Mouse (Mus musculus): ENCODE results near the gene Bcas3. TPM values are rescaled to one million over a fixed set of nuclear protein-coding genes. Genes with fewer than 3 reads are reported as not detected.
A peak's percentile ranks its signal among the peaks of the same experiment; 100 is the strongest.

The Bcas3 gene
- total and polyA plus RNA-seq, 3 experiments = 20.1 to 61.0 (median 41.3) TPM

GRCm38 (mm10) chr11:85627405-85627804 is 274.4 kb downstream of the Bcas3 start:
- peaks cover 13% of the 10 kb centered on the region for H3K4me1 ChIP-seq (ENCODE audit: insufficient read depth, low read depth, low read length)
- no peak for DNase-seq (ENCODE audit: low spot score)
- H3K27me3 ChIP-seq (ENCODE audit: insufficient read depth, low read length) = peaks cover 18% of the 10 kb centered on the region
- no peaks in the 10 kb centered on the region for H3K9me3 ChIP-seq (replicated peaks)
- no peaks in the 10 kb centered on the region for H3K36me3 ChIP-seq (replicated peaks)
- H3K4me3 ChIP-seq (ENCODE audit: low read depth, low read length) = no peak overlapping the region
- ATAC-seq (ENCODE audit: extremely low read depth, insufficient number of reproducible peaks, low FRiP score, poor library complexity, severe bottlenecking) = no peak
- TF ChIP-seq CTCF (IDR thresholded peaks at IDR 0.05; ENCODE audit: low read depth, low read length) (no peak), TAL1 (conservative IDR thresholded peaks at IDR 0.05; ENCODE audit: low read depth, low read length) (no peak), GATA2 (IDR thresholded peaks at IDR 0.05; ENCODE audit: borderline replicate concordance, low read depth, low read length) (no peak), POLR2AphosphoS5 (IDR thresholded peaks at IDR 0.05; ENCODE audit: insufficient replicate concordance, low read depth, low read length) (no peak), GATA1 (IDR thresholded peaks at IDR 0.05; ENCODE audit: borderline replicate concordance, low read length) (no peak)

- no peaks in the 10 kb centered on the region for H3K9me3 ChIP-seq (replicated peaks)
- H3K27me3 ChIP-seq (ENCODE audit: insufficient read depth, low read length) = peaks cover 15% of the 10 kb centered on the region
- no peaks in the 10 kb centered on the region for H3K36me3 ChIP-seq (replicated peaks)
- no peak for TF ChIP-seq GATA1 (IDR thresholded peaks at IDR 0.05; ENCODE audit: borderline replicate concordance, low read length)
- TF ChIP-seq TAL1 (conservative IDR thresholded peaks at IDR 0.05; ENCODE audit: low read depth, low read length) = 0 out of 2 replicates have a peak, but pooled peaks have one; percentile 17
- ATAC-seq (ENCODE audit: extremely low read depth, insufficient number of reproducible peaks, low FRiP score, poor library complexity, severe bottlenecking) = peak; percentile 8; the same call in 1 of the 2 replicates
- DNase-seq (ENCODE audit: low spot score) = no peak
- H3K4me3 ChIP-seq (ENCODE audit: low read depth, low read length) = no peak overlapping the region; the same call in 1 of the 2 replicates
- H3K4me1 ChIP-seq (ENCODE audit: insufficient read depth, low read depth, low read length) = peaks cover 13% of the 10 kb centered on the region
These were observed 275.5 kb downstream of the Bcas3 start for GRCm38 (mm10) chr11:85628303-85629063.

DNA sequence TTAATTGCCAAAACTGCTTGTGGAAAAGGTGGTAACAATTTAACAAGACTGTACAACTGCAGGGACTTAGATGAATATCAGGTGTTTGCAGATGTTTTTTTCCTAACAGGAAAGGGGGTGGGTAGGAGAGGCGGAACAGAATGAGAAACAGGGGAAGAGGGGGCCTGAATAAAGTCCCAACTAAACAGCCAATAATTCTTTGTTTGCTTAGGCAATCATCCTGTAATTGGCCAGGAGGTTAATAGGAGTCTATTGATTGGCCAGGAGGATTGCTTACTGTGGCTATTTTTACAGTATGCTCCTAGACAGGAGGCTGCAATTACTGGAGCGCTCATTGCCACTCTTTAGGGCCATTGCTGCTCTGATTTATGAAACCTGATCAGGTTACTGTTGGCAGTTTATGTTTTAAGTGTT is 279.6 kb downstream of the Bcas3 start:
- Histone ChIP-seq H3K4me1 (ENCODE audit: insufficient read depth, low read depth, low read length) (peaks cover 10% of the 10 kb centered on the region), H3K4me3 (ENCODE audit: low read depth, low read length) (no peak overlapping the region), H3K36me3 (replicated peaks) (no peaks in the 10 kb centered on the region), H3K9me3 (replicated peaks) (no peaks in the 10 kb centered on the region), H3K27me3 (ENCODE audit: insufficient read depth, low read length) (peaks cover 8% of the 10 kb centered on the region)
- DNase-seq (ENCODE audit: low spot score) (no peak), ATAC-seq (ENCODE audit: extremely low read depth, insufficient number of reproducible peaks, low FRiP score, poor library complexity, severe bottlenecking) (no peak)
- TF ChIP-seq GATA2 (IDR thresholded peaks at IDR 0.05; ENCODE audit: borderline replicate concordance, low read depth, low read length) (no peak), TAL1 (conservative IDR thresholded peaks at IDR 0.05; ENCODE audit: low read depth, low read length) (no peak), CTCF (IDR thresholded peaks at IDR 0.05; ENCODE audit: low read depth, low read length) (no peak), GATA1 (IDR thresholded peaks at IDR 0.05; ENCODE audit: borderline replicate concordance, low read length) (no peak), POLR2AphosphoS5 (IDR thresholded peaks at IDR 0.05; ENCODE audit: insufficient replicate concordance, low read depth, low read length) (no peak)

DNA sequence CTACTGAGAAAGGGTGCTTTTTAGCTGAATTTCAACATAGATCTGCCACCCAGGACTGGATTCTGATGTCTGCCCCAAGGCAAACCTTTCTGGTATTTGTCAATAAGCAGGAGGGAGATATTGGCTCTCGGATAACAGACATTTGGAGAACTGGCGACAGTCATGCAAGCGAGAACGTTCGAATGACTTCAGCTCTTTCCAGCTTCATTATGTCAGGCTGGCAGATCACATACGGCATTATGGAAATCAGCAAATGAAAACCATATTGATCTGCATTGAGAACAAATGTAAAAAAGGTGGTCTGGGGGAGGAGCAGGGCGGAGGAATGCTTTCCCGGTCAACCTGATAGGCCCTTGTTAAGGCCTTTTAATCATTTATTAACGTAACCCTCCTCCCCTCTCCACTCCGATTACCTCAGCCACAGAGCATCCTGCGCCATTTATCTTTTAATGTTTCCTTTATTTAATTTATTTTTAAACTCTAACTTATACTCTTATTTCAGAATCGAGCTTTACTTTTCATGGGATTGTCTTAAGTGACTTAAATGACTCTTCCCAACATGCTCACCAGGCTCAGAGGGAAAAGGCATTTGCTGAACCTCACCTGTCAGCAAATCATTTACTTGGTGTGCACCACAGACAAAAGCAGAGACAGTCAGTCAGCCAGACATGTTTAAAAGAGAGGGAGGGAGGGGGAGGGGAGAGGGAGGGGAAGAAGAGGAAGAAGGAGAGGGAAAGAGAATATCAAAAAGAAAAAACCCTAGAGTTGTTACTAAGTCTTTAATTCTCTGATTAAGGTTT is 285.9 kb downstream of the Bcas3 start:
- H3K4me1 ChIP-seq (ENCODE audit: insufficient read depth, low read depth, low read length) = peaks cover 7% of the 10 kb centered on the region
- no peak overlapping the region for H3K4me3 ChIP-seq (ENCODE audit: low read depth, low read length)
- H3K9me3 ChIP-seq (replicated peaks) = no peaks in the 10 kb centered on the region
- peaks cover 3% of the 10 kb centered on the region; the same call in 1 of the 2 replicates for H3K27me3 ChIP-seq (ENCODE audit: insufficient read depth, low read length)
- TF ChIP-seq GATA1 (IDR thresholded peaks at IDR 0.05; ENCODE audit: borderline replicate concordance, low read length) = no peak
- no peak for DNase-seq (ENCODE audit: low spot score)
- H3K36me3 ChIP-seq (replicated peaks) = no peaks in the 10 kb centered on the region
- ATAC-seq (ENCODE audit: extremely low read depth, insufficient number of reproducible peaks, low FRiP score, poor library complexity, severe bottlenecking) = no peak

- Histone ChIP-seq H3K9me3 (replicated peaks) (no peaks in the 10 kb centered on the region), H3K27me3 (ENCODE audit: insufficient read depth, low read length) (peaks cover 3% of the 10 kb centered on the region; the same call in 1 of the 2 replicates), H3K36me3 (replicated peaks) (no peaks in the 10 kb centered on the region), H3K4me3 (ENCODE audit: low read depth, low read length) (no peak overlapping the region), H3K4me1 (ENCODE audit: insufficient read depth, low read depth, low read length) (peaks cover 16% of the 10 kb centered on the region)
- no peak for DNase-seq (ENCODE audit: low spot score)
- ATAC-seq (ENCODE audit: extremely low read depth, insufficient number of reproducible peaks, low FRiP score, poor library complexity, severe bottlenecking) = no peak
- TF ChIP-seq TAL1 (conservative IDR thresholded peaks at IDR 0.05; ENCODE audit: low read depth, low read length) (no peak), POLR2AphosphoS5 (IDR thresholded peaks at IDR 0.05; ENCODE audit: insufficient replicate concordance, low read depth, low read length) (no peak), GATA2 (IDR thresholded peaks at IDR 0.05; ENCODE audit: borderline replicate concordance, low read depth, low read length) (no peak), CTCF (IDR thresholded peaks at IDR 0.05; ENCODE audit: low read depth, low read length) (no peak), GATA1 (IDR thresholded peaks at IDR 0.05; ENCODE audit: borderline replicate concordance, low read length) (no peak)
These were observed 287.7 kb downstream of the Bcas3 start for GRCm38 (mm10) chr11:85640659-85641058.

DNA sequence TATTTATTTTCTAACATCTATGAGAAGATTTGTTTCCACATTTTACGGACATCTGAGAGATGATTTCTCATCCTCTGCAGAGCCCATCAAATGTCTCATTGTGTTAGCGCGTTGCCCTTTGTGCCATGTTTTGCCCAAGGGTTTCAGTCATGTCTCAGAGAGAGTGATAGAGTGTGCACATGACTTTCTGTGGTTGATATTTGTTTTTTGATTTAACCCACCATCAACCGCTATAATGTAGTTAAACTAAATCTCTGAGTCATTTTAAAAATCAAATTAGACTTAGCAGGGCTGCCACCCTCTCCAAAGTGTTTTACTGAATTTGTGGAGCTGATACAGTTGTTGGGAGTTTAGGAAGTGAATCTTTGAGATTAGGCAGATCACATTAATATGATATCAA is 288.5 kb downstream of the Bcas3 start:
- DNase-seq (ENCODE audit: low spot score) (no peak), ATAC-seq (ENCODE audit: extremely low read depth, insufficient number of reproducible peaks, low FRiP score, poor library complexity, severe bottlenecking) (no peak)
- Histone ChIP-seq H3K36me3 (replicated peaks) (no peaks in the 10 kb centered on the region), H3K4me3 (ENCODE audit: low read depth, low read length) (no peak overlapping the region), H3K4me1 (ENCODE audit: insufficient read depth, low read depth, low read length) (peaks cover 16% of the 10 kb centered on the region), H3K9me3 (replicated peaks) (no peaks in the 10 kb centered on the region), H3K27me3 (ENCODE audit: insufficient read depth, low read length) (peaks cover 3% of the 10 kb centered on the region; the same call in 1 of the 2 replicates)
- TF ChIP-seq CTCF (IDR thresholded peaks at IDR 0.05; ENCODE audit: low read depth, low read length) (no peak), GATA2 (IDR thresholded peaks at IDR 0.05; ENCODE audit: borderline replicate concordance, low read depth, low read length) (no peak), TAL1 (conservative IDR thresholded peaks at IDR 0.05; ENCODE audit: low read depth, low read length) (no peak), POLR2AphosphoS5 (IDR thresholded peaks at IDR 0.05; ENCODE audit: insufficient replicate concordance, low read depth, low read length) (no peak), GATA1 (IDR thresholded peaks at IDR 0.05; ENCODE audit: borderline replicate concordance, low read length) (no peak)

Data from G1E (cell line).